Mouse (Mus musculus): ENCODE results near the gene Pygo2.

Pygo2 gene

GRCm38 (mm10) chr3:89392871-89393311 lies 37.1 kb upstream of the Pygo2 start:
- ATAC-seq (ENCODE audit: low TSS enrichment): no peak

GRCm38 (mm10) chr3:89393605-89394004 lies 36.4 kb upstream of the Pygo2 start:
- ATAC-seq (ENCODE audit: low TSS enrichment): peak; percentile 83

- ATAC-seq (ENCODE audit: low TSS enrichment): peak; percentile 17
Observed at GRCm38 (mm10) chr3:89394006-89394893, 35.8 kb upstream of the Pygo2 start, which contains the start of gene Zbtb7b. Zbtb7b (minus strand) TSS chr3:89394776.

- 0 out of 2 replicates have a peak, but pooled peaks have one; percentile 3 for ATAC-seq (ENCODE audit: low TSS enrichment)
Observed at GRCm38 (mm10) chr3:89394894-89395256, 35.1 kb upstream of the Pygo2 start.

- ATAC-seq (ENCODE audit: low TSS enrichment): no peak
Observed at GRCm38 (mm10) chr3:89395419-89395805, 34.6 kb upstream of the Pygo2 start.

- no peak for ATAC-seq (ENCODE audit: low TSS enrichment)
Observed at GRCm38 (mm10) chr3:89395806-89396653, 34.0 kb upstream of the Pygo2 start.

- no peak for ATAC-seq (ENCODE audit: low TSS enrichment)
Observed at GRCm38 (mm10) chr3:89396654-89397005, 33.4 kb upstream of the Pygo2 start.

- no peak for ATAC-seq (ENCODE audit: low TSS enrichment)
Observed at GRCm38 (mm10) chr3:89401329-89401728, 28.7 kb upstream of the Pygo2 start.

- no peak for ATAC-seq (ENCODE audit: low TSS enrichment)
Observed at GRCm38 (mm10) chr3:89402693-89403092, 27.3 kb upstream of the Pygo2 start, which contains the start of gene Lenep. Lenep (minus strand) TSS chr3:89402793.

- ATAC-seq (ENCODE audit: low TSS enrichment): no peak
Observed at GRCm38 (mm10) chr3:89406887-89407286, 23.1 kb upstream of the Pygo2 start.

- ATAC-seq (ENCODE audit: low TSS enrichment): no peak
Observed at GRCm38 (mm10) chr3:89408448-89408847, 21.6 kb upstream of the Pygo2 start.

- ATAC-seq (ENCODE audit: low TSS enrichment): no peak
Observed at GRCm38 (mm10) chr3:89409701-89410100, 20.3 kb upstream of the Pygo2 start.

GRCm38 (mm10) chr3:89410864-89411263 lies 19.1 kb upstream of the Pygo2 start:
- 0 out of 2 replicates have a peak, but pooled peaks have one; percentile 0 for ATAC-seq (ENCODE audit: low TSS enrichment)

GRCm38 (mm10) chr3:89411490-89412393 lies 18.3 kb upstream of the Pygo2 start, which contains the start of gene Flad1:
Flad1 (minus strand) TSS chr3:89411870.
- ATAC-seq (ENCODE audit: low TSS enrichment): peak; percentile 97

- no peak for ATAC-seq (ENCODE audit: low TSS enrichment)
Observed at GRCm38 (mm10) chr3:89416158-89416557, 13.9 kb upstream of the Pygo2 start.

- ATAC-seq (ENCODE audit: low TSS enrichment): no peak
Observed at GRCm38 (mm10) chr3:89417131-89417530, 12.9 kb upstream of the Pygo2 start.

GRCm38 (mm10) chr3:89417840-89418169 lies 12.2 kb upstream of the Pygo2 start:
- no peak for ATAC-seq (ENCODE audit: low TSS enrichment)

GRCm38 (mm10) chr3:89418170-89418860 lies 11.7 kb upstream of the Pygo2 start, which contains the start of the genes Cks1b and Shc1:
Cks1b (minus strand) TSS chr3:89418383.
Shc1 (plus strand) TSS chr3:89418443.
- ATAC-seq (ENCODE audit: low TSS enrichment): peak; percentile 87

- ATAC-seq (ENCODE audit: low TSS enrichment): no peak
Observed at GRCm38 (mm10) chr3:89418861-89419250, 11.2 kb upstream of the Pygo2 start.

- ATAC-seq (ENCODE audit: low TSS enrichment): no peak
Observed at GRCm38 (mm10) chr3:89419571-89419970, 10.4 kb upstream of the Pygo2 start.

GRCm38 (mm10) chr3:89419981-89420380 lies 10.0 kb upstream of the Pygo2 start:
- no peak for ATAC-seq (ENCODE audit: low TSS enrichment)

All from frontal cortex, adult (tissue).